Mouse (Mus musculus) ovary, adult 10 weeks (tissue): Measurements from ENCODE around the gene Stn1. TPM values are rescaled to one million over a fixed set of nuclear protein-coding genes. Genes with fewer than 3 reads are reported as not detected.

Experiments used
- polyA plus RNA-seq: library from polyadenylated mRNA; stranded (reverse); fragments of 350-450 nt; fragmentation: Illumina TruSeq; extraction: RNeasy Lipid Tissue Mini Kit (QIAGEN cat#74804); gene quantifications from one replicate; pipeline ENCODE4 v1.2.3, GENCODE M21; 2014

Stn1 gene
- polyA plus RNA-seq: 11.5 TPM

DNA sequence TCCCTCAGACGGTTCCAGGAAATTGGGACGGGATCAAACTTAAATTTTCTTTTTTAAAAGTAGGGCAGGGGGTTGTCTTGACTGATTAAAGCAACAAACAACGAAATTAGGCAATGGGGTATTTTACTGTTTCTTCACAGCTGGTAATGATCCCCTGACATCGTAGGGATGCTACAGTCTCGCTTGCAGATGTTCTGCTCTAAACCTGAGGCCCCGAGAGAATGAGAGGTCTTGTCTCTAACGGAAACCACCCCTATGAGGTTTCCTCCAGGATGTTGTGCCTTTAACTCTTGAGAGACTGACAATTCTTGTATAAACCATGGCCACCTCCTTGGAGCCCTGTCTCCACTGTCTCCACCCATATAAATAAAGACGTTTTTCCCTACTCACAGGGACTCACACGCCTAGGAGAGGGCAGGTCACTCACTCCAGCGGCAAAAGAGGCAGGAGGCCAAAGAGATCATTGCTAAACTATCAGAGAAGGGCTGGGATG lies at the start of gene Stn1:
Gene Stn1, minus strand, starts transcription at position 208 of the 493 bp plus-strand sequence.

GRCm38 (mm10) chr19:47579225-47579787 lies 42.0 kb upstream of the Stn1 start, which contains the start of gene Slk:
Slk (plus strand) TSS chr19:47579678.

GRCm38 (mm10) chr19:47464304-47465241 lies 72.7 kb downstream of the Stn1 start, which contains the start of gene Sh3pxd2a:
Sh3pxd2a (minus strand) TSS chr19:47464401.

Other genes starting within 250 kb of the Stn1 start
- 19.6 TPM for gene Sh3pxd2a, start 73.1 kb downstream of the Stn1 start, polyA plus RNA-seq
- 100.0 TPM for gene Slk, start 42.2 kb upstream of the Stn1 start, polyA plus RNA-seq
- gene Col17a1, start 154.6 kb upstream of the Stn1 start, polyA plus RNA-seq: 0.11 TPM
- gene Sfr1, start 194.2 kb upstream of the Stn1 start, polyA plus RNA-seq: 614 TPM